Mouse (Mus musculus): ENCODE measurements around the gene Lonp2. TPM values are rescaled to one million over a fixed set of nuclear protein-coding genes. Genes with fewer than 3 reads are reported as not detected.
A peak's percentile ranks its signal among the peaks of the same experiment; 100 is the strongest.

The Lonp2 gene
- total RNA-seq, 2 experiments from 2014 or later = 47.0 to 47.7 TPM

- ATAC-seq (replicated peaks; ENCODE audit: poor library complexity) = peak; percentile 92
Observed at GRCm38 (mm10) chr8:86617759-86618387, 6.0 kb upstream of the Lonp2 start.

GRCm38 (mm10) chr8:86623551-86623910 lies 312 bp upstream of the Lonp2 start:
- no peak for ATAC-seq (replicated peaks; ENCODE audit: poor library complexity)

- no peak for ATAC-seq (replicated peaks; ENCODE audit: poor library complexity)
Observed at GRCm38 (mm10) chr8:86624915-86625314, 1.1 kb downstream of the Lonp2 start.

GRCm38 (mm10) chr8:86630212-86630611 lies 6.4 kb downstream of the Lonp2 start:
- peak; percentile 75 for ATAC-seq (replicated peaks; ENCODE audit: poor library complexity)

- peak; percentile 65 for ATAC-seq (replicated peaks; ENCODE audit: poor library complexity)
Observed at GRCm38 (mm10) chr8:86631395-86631794, 7.6 kb downstream of the Lonp2 start.

GRCm38 (mm10) chr8:86637826-86638225 lies 14.0 kb downstream of the Lonp2 start:
- ATAC-seq (replicated peaks; ENCODE audit: poor library complexity) = no peak

- no peak for ATAC-seq (replicated peaks; ENCODE audit: poor library complexity)
Observed at GRCm38 (mm10) chr8:86638981-86639380, 15.1 kb downstream of the Lonp2 start.

GRCm38 (mm10) chr8:86642682-86643081 lies 18.8 kb downstream of the Lonp2 start:
- 0 out of 2 replicates have a peak, but pooled peaks have one; percentile 39 for ATAC-seq (replicated peaks; ENCODE audit: poor library complexity)

GRCm38 (mm10) chr8:86644661-86645060 lies 20.8 kb downstream of the Lonp2 start:
- no peak for ATAC-seq (replicated peaks; ENCODE audit: poor library complexity)

- no peak for ATAC-seq (replicated peaks; ENCODE audit: poor library complexity)
Observed at GRCm38 (mm10) chr8:86647771-86648170, 23.9 kb downstream of the Lonp2 start.

GRCm38 (mm10) chr8:86651416-86651815 lies 27.6 kb downstream of the Lonp2 start:
- ATAC-seq (replicated peaks; ENCODE audit: poor library complexity) = no peak

- ATAC-seq (replicated peaks; ENCODE audit: poor library complexity) = no peak
Observed at GRCm38 (mm10) chr8:86652546-86652945, 28.7 kb downstream of the Lonp2 start.

GRCm38 (mm10) chr8:86654578-86654977 lies 30.7 kb downstream of the Lonp2 start:
- peak; percentile 31; the same call in 1 of the 2 replicates for ATAC-seq (replicated peaks; ENCODE audit: poor library complexity)

- no peak for ATAC-seq (replicated peaks; ENCODE audit: poor library complexity)
Observed at GRCm38 (mm10) chr8:86668750-86669149, 44.9 kb downstream of the Lonp2 start.

- ATAC-seq (replicated peaks; ENCODE audit: poor library complexity) = no peak
Observed at GRCm38 (mm10) chr8:86669259-86669658, 45.4 kb downstream of the Lonp2 start.

- no peak for ATAC-seq (replicated peaks; ENCODE audit: poor library complexity)
Observed at GRCm38 (mm10) chr8:86686629-86687028, 62.8 kb downstream of the Lonp2 start.

GRCm38 (mm10) chr8:86692107-86692506 lies 68.3 kb downstream of the Lonp2 start:
- no peak for ATAC-seq (replicated peaks; ENCODE audit: poor library complexity)

- no peak for ATAC-seq (replicated peaks; ENCODE audit: poor library complexity)
Observed at GRCm38 (mm10) chr8:86694011-86694410, 70.2 kb downstream of the Lonp2 start.

- ATAC-seq (replicated peaks; ENCODE audit: poor library complexity) = peak; percentile 66
Observed at GRCm38 (mm10) chr8:86695703-86696102, 71.9 kb downstream of the Lonp2 start.

GRCm38 (mm10) chr8:86698811-86699421 lies 75.1 kb downstream of the Lonp2 start:
- ATAC-seq (replicated peaks; ENCODE audit: poor library complexity) = no peak

GRCm38 (mm10) chr8:86699471-86699870 lies 75.6 kb downstream of the Lonp2 start:
- peak; percentile 41 for ATAC-seq (replicated peaks; ENCODE audit: poor library complexity)

GRCm38 (mm10) chr8:86702453-86702852 lies 78.6 kb downstream of the Lonp2 start:
- ATAC-seq (replicated peaks; ENCODE audit: poor library complexity) = peak; percentile 63

GRCm38 (mm10) chr8:86705317-86705716 lies 81.5 kb downstream of the Lonp2 start:
- no peak for ATAC-seq (replicated peaks; ENCODE audit: poor library complexity)
